Mouse (Mus musculus) kidney, postnatal 4 days (tissue): ENCODE measurements at regions not wholly inside any gene's neighbourhood (a gene's known extent, or its start where the extent isn't known, plus 50 kb on each side); places are given as distances from the start of the nearest gene placed in this dataset.
"Not testable (repeated sequence)": the region's sequence is repeated elsewhere in the genome, so short reads cannot be mapped to it uniquely, and the experiment has no call there.

Source experiments
- DNase-seq, 2 experiments: peaks; one replicate each; pipeline ENCODE4 v3.0.0; 2021; ENCODE audit warnings: mixed read lengths in 2 of 2

DNA sequence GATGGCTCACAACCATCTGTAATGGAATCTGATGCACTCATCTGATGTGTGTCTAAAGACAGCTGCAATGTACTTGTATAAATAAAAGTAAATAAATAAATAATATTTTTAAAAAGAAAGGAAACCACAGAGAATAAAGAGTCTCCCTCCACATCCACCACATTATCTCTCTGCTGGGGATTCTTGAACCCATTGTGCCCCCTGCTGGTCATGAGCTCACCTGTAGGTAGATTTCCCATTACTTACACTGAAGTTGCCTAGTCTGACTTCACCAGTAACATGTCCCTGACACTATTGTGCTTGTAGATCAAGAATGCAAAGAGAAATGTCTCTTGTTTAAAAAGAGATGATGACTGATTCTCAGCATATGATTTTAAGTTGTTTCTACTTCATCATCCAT, 726.9 kb upstream of the Zfp386 start:
- DNase-seq: peak in 1 of 2 experiments; percentile 1

- no peak for DNase-seq
Observed at GRCm38 (mm10) chr12:115328439-115328838, 719.1 kb upstream of the Zfp386 start.

DNA sequence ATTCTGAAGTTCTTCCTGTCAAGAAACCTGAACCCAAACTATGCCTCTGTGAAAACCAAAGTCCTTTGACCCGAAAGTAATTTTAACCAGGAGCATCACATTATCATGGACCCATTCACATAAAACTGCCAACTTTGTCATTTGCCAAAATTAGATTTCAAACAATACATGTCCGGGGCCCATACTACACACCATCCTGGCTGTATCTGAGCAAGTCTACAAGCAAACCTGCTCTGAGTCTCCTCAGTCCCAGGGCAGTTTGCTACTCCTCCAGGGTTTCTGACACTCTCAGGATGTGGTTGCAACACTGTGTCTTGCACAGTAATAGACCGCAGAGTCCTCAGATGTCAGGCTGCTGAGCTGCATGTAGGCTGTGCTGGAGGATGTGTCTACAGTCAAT, 712.8 kb upstream of the Zfp386 start:
- DNase-seq: not testable (repeated sequence)

- no peak for DNase-seq
Observed at GRCm38 (mm10) chr12:115336594-115336993, 710.9 kb upstream of the Zfp386 start.

DNA sequence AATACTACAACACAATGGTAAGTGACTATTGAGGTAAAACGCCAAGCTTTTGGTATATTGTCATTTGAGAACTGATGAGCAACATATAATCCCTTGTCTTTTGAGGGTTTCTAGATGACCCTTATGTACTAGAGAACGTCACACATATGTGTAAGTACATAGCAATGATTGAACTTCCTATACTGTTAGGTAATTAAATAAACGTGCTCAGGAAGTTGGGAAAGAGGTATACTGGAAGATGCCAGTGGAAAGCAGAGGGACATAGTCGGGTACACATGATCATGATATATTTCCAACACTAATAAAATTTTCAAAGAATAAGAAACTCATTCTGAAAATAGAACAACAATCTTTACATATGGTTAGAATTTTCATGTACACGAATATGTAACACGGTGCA, 701.4 kb upstream of the Zfp386 start:
- DNase-seq: not testable (repeated sequence)

DNA sequence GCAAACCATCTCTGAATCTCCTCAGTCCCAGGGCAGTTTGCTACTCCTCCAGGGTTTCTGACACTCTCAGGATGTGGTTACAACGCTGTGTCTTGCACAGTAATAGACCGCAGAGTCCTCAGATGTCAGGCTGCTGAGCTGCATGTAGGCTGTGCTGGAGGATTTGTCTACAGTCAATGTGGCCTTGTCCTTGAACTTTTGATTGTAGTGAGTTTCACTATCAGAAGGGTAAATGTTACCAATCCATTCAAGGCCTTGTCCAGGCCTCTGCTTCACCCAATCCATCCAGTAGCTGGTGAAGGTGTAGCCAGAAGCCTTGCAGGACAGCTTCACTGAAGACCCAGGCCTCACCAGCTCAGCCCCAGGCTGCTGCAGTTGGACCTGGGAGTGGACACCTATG, 688.5 kb upstream of the Zfp386 start:
- not testable (repeated sequence) for DNase-seq

- DNase-seq: not testable (repeated sequence)
Observed at GRCm38 (mm10) chr12:115365628-115366027, 681.9 kb upstream of the Zfp386 start.

- not testable (repeated sequence) for DNase-seq
Observed at GRCm38 (mm10) chr12:115371784-115372183, 675.7 kb upstream of the Zfp386 start.

- DNase-seq: not testable (repeated sequence)
Observed at GRCm38 (mm10) chr12:115373056-115373455, 674.5 kb upstream of the Zfp386 start.

DNA sequence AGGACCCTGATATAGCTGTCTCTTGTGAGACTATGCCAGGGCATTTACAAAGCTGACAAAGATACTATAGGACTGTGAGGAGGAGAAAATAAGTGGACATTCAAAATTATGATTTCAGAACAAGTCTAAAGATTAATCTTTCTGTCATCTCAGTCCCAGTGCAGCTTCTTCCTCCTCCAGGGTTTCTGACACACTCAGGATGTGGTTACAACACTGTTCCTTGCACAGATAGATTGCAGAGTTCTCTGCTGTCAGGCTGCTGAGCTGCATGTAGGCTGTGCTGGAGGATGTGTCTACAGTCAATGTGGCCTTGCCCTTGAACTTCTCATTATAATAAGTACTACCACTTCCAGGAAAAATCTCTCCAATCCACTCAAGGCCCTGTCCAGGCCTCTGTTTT, 661.0 kb upstream of the Zfp386 start:
- DNase-seq: not testable (repeated sequence)

- no peak for DNase-seq
Observed at GRCm38 (mm10) chr12:115404116-115404515, 643.4 kb upstream of the Zfp386 start.

DNA sequence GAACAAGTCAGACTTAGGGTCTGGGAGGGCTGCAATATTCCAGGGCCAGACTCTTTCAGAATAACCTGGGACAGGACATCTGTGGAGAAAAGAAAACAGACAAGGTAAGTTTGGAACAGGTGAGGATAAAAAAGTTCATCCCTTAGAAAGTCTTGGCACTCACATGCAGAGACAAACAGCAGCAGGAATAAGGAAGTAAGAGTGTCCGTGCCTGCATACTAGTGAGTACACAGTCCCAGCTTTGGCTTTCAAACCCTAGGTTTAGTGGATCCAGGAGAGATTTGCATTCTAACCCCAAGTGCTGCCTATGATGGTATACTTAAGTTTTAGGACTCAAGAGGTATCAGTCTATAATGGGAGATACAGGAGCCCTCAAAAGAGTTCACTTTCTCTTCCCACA, 642.9 kb upstream of the Zfp386 start:
- DNase-seq: no peak

- not testable (repeated sequence) for DNase-seq
Observed at GRCm38 (mm10) chr12:115446247-115446646, 601.3 kb upstream of the Zfp386 start.

DNA sequence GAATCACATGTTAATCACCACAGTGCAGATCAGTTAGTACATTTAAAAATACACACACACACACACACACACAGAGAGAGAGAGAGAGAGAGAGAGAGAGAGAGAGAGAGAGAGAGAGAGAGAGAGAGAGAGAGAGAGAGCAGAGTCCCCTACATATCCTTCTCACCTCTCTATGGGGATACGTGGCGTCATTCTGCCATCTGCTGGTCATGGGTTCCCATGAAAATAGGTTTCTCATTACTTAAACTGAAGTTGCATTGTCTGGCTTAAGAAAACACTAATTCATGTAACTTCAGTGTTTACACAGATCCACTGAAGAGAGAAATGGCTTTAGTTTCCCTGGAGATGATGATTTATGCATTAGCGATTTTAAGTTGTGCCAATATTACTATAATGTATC, 594.9 kb upstream of the Zfp386 start:
- not testable (repeated sequence) for DNase-seq

- not testable (repeated sequence) for DNase-seq
Observed at GRCm38 (mm10) chr12:115464777-115465176, 582.7 kb upstream of the Zfp386 start.

DNA sequence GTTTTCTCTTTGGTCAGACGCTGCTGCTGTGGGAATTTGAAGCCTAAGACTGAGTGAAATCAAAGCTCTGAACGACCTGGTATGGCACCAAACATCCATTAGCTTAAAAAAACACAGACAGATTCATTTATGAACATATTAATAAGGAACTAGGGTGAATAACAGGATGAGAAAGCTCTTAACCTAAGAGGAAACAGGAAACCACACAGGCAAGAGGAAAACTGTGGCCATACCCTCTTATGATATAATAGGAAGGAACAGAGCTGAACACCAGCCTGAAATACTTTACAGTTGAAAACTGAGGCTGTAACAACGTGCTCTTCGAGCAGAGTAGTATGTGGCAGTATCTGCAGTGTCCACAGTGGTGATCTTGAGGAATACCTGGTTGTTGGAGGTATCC, 579.5 kb upstream of the Zfp386 start:
- DNase-seq: not testable (repeated sequence)

GRCm38 (mm10) chr12:115468569-115468968, 579.0 kb upstream of the Zfp386 start:
- not testable (repeated sequence) for DNase-seq

- no peak for DNase-seq
Observed at GRCm38 (mm10) chr12:115498865-115499264, 548.7 kb upstream of the Zfp386 start.

DNA sequence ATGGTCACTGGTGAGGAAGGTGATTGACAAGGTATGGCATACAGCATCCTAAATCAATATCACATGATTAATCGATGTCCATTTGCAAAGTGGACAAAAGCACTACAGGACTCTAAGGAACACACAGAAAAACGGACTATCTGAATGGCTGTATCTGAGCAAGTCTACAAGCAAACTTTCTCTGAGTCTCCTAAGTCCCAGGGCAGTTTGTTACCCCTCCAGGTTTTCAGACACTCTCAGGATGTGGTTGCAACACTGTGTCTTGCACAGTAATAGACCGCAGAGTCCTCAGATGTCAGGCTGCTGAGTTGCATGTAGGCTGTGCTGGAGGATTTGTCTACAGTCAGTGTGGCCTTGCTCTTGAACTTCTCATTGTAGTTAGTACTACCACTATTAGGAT, 540.2 kb upstream of the Zfp386 start:
- DNase-seq: not testable (repeated sequence)

- DNase-seq: not testable (repeated sequence)
Observed at GRCm38 (mm10) chr12:115508615-115509342, 538.7 kb upstream of the Zfp386 start.

- DNase-seq: not testable (repeated sequence)
Observed at GRCm38 (mm10) chr12:115518778-115519541, 528.6 kb upstream of the Zfp386 start.

DNA sequence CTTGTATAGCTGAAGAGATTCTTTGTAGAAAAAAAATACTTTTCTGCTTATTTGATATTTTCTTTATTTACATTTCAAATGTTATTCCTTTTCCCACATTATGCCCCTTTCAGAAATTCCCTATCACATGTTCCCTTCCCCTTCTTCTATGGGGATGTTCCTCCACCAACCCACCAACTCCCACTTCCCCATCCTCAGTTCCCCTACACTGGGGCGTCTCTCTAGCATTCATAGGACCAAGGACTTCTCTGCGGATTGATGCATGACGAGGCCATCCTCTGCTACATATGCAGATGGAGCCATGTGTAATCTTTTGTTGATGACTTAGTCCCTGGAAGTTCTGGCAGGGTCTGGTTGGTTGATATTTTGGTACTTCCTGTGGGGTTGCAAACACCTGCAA, 520.5 kb upstream of the Zfp386 start:
- no peak for DNase-seq

- DNase-seq: no peak
Observed at GRCm38 (mm10) chr12:115542482-115542881, 505.0 kb upstream of the Zfp386 start.

GRCm38 (mm10) chr12:115566878-115567277, 480.6 kb upstream of the Zfp386 start:
- DNase-seq: not testable (repeated sequence)
